Mouse (Mus musculus): ENCODE results near the gene Cxadr.
"Not testable (repeated sequence)": the region's sequence is repeated elsewhere in the genome, so short reads cannot be mapped to it uniquely, and the experiment has no call there.

The Cxadr gene

DNA sequence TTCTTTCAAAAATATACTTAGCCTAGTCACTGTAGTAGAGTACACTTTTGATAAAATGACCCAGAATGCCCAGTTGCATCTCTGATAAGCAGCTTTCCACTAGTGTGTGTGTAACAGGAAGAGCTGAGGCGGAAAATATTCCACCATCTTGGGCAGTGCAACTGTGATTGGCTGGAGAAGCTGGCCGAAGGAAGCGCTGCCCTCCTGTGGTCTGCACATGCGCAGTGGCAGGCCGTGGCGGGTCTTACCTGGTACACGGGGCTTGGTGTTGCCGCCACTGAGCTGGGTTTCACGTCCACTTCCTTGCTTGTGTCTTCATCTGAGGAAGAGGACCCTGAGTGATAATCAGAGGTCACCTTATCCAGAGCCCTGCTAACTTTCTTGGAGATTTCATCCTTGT, 63.3 kb downstream of the Cxadr start:
- not testable (repeated sequence) for DNase-seq (ENCODE audit: low spot score)

DNA sequence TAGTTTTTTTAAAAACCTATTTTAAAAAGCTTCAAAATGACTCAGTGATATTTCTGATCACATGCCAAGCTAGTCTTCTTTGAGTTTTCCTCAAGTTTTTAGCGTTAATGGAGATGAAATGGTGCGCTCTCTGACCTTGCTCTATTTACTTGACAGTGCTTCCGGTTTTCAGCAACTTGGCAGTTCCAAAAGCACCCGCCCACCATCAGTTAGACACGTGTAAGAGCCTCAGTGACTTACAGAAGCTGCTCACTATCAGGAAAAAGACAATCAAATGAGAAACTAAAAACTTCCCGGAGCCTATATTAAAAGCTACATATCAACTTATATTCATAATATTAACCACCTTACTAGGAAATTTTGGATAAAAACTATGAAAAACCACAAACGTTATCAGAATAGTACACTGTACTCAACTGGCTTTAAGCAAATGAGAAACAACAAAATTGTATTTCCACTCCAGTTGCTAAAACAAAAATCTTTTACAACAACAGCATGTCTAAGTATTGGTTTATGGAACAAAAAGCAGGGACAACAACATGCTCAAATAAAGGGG, 70.3 kb downstream of the Cxadr start:
- no peak for DNase-seq (ENCODE audit: low spot score)

DNA sequence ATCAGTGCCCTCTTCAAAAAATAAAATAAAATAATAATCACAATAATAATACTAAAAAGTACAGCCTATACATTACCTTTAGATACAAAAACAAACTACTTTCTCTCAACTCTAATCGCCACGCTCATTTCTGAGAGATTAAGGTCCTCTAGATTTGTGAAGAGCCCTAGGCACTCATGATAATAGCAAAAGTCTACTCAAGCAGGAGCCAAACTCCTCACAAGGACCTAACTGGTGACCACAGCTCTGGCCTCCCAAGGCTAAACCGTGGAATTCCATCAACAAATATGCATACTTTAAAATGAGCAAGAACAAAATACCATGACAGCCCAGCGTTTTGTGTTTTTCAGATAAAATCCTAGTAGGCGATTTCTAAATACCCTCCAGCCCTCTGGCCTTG, 71.5 kb downstream of the Cxadr start:
- DNase-seq (ENCODE audit: low spot score), result no peak

DNA sequence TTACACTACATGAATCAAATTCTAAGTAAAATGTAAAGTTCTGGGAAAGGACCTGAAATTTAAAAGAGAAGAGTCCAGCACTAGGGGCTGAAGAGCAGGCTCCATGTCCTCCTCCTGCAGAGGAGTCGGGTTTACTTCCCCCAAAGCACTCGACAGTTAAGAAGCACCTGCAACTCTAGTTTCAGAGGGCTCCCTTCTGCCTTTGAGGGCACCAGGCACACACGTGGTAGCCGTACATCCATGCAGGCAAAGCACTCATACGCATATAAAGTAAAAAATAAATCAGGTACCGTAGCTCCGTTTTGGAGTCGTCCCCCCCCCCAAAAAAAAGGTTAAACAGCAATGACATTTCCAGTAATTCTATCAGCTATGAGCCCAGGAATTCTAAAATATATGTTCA, 72.5 kb downstream of the Cxadr start:
- DNase-seq (ENCODE audit: low spot score), result no peak

DNA sequence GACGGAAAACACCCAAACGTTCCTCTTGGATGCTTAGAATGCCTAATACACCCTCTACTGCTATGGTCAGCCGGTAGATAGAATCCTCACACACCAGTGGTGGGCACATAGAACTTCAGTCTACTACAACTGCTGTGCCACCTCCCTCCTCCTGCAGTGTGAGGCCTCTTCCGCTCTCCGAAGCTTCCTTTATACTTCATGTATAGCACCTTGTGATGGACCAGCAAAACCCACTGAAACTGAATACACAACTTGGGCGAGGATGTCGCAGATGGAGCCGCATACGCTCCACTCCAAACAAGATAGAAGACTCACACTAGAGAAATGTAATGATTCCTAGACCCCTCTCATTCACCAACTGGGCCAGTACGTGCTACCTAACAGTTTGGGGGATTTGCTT, 73.9 kb downstream of the Cxadr start:
- DNase-seq (ENCODE audit: low spot score), result peak; percentile 12

DNA sequence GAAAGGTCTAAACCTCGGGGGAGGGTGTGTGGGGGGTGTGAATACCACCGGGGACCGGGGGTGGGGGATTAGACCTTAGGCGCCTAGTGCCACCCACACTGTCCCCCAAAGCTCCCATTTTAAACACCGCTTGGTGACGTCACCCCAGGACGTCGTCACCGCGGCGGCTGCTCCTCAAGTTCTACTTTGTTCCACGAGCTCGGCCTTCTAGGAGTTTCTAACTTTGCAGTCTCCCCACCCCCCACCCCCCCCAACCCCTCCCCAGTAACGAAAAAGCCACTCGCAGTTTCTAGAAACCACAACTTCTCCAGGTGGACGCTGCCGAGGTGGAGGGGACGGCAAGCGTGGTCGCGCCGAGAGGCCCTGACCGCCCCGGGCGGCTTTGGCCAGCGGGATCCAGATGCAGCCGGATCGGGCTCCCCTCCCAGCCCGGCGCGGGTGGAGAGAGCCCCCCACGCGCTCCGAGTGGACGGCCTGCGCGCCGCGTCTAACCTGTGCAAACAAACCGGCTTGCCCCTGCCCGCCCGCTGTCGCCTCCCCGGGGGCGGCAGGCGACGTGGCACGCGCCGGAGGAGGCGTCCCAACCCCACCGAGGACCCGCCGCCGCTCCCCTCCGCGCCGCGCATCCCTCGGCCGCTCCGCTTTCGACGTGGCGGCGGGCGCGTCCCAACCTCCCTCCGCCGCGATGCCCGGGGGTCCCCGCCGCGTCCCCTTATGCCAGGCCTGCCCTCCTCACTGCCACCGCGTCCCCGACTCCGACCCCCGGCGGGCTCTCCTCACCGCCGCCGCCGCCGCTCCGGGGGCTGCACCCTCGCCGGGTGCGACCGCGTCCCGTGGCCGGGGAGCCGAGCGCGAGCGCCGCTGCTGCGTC, 74.8 kb downstream of the Cxadr start:
- DNase-seq (ENCODE audit: low spot score), result peak; percentile 84

DNA sequence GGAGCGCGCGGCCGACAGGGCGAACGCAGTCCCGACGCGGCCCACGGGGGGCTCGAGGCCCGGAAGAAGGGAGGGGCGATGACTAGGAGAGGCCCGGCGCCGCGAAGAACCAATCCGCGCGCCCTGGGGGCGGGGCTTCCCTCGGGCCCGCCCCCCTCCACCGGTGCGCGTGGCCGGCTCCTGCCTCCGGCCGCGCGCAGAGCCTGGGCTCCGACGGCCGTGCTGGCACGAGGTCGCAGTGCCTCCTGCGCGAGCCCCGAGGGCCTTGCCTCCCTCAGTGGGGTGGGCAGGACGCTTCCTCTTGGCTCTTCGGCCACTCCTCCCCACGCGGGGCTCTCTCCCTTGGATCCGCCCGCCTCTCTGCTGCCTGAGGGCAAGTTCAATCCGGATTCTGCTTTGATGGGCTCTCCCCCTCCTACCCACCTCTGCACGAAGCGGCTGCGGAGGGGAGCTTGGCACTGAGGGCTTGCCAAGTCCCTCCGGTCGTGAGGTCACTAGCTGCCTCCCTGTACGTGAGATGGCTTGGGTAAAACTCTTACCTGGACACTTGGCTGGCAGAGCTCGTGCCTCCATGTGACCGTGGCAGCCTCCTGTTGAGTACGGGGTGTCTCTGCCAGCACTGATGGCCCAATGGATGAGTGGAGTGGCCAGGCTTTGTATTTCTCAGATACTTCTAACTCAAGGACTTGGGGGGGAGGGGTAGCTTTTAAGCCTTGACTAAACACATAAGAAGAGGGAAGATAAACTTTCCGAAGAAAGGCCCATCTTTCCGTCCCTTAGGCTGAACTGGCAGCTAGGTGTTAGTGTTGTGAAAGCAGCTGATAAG, 75.7 kb downstream of the Cxadr start, which contains the start of gene Btg3:
Btg3 (minus strand) TSS at position 448 of the 826 bp plus-strand sequence.
- peak; percentile 92 for DNase-seq (ENCODE audit: low spot score)

DNA sequence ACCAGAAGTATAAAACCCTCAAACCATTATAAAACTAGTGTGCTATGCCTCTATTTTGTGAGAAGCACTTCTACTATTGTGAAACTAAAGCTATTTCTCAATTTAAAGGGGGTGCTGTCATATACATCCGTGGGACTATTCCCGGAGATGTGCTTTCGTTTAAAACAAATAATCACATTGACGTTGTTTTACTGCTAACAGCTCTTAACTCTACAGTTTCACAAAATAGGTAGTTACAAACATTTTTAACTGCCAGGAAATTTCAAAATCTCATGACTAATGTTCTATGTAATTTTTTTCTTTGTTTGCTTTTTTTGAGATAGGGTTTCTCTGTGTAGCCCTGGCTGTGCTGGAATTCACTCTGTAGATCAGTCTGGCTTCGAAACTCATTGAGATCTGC, 77.2 kb downstream of the Cxadr start:
- DNase-seq (ENCODE audit: low spot score), result no peak

DNA sequence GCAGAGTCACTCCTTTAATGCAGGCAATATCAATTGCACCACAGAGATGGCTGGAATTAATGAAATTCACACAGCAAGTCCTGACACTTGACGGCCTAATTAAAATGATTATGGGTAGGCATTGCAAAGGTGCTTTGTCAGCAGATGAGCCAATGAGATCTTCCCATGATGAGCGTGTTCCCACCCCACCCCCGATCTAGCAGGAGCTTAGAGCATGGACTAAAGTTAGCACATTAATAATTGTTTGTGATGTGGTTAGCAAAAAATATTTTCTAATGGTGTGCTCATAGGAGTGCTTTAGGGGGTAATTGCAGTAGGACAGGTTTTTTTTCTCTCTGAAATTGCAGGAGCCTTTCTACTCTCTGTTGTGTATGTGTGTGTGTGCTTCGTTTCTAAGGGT, 87.8 kb downstream of the Cxadr start:
- DNase-seq (ENCODE audit: low spot score), result no peak

DNA sequence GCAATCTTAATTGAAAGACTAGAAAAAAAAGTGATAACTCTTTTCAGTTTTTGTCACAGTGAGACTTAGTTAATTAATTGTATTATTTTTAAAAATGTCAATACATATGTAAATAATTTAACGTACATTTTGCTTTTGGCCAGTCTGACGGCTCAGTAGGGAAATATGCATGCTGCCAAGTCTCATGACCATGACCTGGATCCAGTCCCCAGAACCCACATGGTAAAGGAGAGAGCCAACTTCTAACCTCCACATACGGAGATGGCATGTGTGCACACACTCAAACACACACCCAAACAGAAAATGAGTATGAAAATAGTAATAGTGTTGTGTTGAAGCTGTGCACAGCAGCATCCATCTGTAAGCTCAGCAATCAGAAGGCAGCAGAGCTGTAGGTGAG, 88.7 kb downstream of the Cxadr start:
- DNase-seq (ENCODE audit: low spot score), result no peak

DNA sequence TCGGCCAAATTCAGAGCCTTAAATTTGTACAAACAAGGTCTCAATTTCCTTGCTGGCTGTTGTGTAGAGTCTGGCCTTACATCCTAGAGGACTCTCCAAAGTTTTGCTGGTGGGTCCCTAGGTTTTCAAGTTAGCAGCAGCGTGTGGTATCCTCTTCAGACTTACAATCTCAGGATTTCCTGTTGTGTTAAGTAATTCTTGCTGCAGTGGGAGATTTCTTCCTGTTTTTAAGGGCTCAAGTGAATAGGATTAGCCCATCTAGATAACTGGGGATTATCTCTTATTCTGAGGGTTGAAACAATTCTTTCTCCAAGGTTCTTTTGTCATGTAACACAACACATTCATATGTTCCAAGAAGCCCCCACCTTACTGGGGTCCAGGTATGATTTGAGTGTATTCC, 90.1 kb downstream of the Cxadr start:
- no peak for DNase-seq (ENCODE audit: low spot score)

DNA sequence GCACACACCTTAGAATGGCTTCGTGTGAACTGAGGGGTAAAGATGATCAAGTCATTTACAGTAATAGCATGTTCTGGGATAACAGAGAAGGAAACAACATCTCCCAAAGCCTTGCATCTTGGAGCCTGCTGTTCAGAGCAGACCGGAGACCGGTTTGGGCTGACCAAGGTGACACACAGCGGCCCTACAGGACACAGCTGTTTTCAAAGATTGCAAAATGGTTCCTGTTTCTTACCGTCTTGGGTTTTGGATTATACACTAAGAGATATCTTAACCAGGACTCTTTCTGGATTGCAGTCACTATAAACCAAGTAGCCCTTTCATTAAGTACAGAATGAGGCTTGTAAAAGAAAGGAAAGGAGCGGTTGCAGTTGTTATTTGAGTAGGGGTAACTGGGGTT, 97.4 kb downstream of the Cxadr start:
- DNase-seq (ENCODE audit: low spot score), result no peak

DNA sequence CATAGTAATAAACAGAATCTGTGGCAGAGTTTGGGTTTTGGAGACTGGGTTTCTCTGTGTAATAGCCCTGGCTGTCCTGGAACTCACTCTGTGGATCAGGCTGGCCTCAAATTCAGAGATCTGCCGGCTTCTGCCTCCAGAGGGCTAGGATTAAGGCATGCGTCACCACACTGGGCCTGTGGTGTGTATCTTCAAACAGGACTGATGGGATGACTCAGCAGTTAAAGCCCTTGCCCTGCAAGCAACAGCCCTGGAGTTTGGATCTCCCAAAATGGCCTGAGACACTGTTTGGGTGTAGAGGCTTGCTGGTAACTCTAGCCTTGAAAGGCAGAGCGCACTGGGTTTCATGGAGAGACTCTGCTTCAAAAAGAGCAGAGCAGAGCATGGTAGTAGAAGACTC, 98.1 kb downstream of the Cxadr start:
- no peak for DNase-seq (ENCODE audit: low spot score)

DNA sequence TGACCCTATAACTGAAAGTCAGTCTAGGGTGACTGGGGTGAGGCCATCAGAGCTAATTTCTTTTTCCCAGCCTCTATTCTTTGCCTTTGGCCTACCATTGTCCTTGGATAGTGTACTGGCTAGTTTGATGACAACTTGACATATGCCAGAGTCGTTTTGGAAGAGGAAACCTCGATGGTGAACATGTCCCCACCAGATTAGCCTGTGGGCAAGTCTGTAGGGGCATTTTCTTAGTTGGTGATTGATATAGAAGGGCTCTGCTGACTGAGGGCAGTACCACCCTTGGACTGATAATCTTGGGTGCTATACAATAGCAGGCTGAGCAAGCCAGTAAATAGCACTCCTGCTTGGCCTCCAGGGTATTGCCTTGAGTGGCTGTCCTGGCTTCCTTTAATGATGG, 101.0 kb downstream of the Cxadr start:
- DNase-seq (ENCODE audit: low spot score), result no peak

DNA sequence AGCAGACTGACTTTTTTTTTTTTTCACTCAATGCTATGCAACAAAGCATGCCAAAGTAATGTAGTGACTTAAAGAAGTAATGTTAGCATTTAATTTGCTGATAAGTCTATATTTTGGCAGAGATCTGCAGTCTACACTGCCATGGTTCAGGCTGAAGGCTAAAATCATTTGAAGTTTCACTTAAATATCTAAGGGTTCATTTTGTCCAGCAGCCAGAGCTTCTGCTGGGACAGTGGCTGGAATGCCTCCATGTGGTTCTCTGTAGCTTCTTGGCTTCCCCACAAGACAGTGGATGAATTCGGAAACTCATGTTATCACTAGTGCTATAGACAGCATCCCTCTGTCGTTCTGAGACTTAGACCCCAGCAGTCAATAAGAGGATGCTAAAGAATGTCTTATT, 105.4 kb downstream of the Cxadr start:
- no peak for DNase-seq (ENCODE audit: low spot score)

DNA sequence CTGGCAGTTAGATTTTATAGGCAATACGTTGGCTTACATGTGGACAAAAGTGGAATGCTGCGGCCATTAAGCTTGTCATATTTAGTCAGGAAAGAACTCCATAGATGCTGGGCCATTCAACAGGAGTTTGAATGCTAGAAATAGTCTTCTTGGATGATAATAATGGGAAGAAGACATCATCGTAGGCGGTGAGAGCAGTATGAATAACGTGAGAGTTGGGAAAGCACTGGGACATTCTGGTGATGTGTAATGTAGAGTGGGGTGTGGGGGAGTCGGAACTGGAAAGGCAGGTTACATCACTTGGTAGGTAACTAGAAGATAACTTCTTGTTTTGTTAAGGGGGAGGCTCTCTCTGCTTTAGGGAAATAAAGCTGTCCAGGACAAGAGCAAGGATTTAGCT, 106.6 kb downstream of the Cxadr start:
- no peak for DNase-seq (ENCODE audit: low spot score)
